Mouse (Mus musculus): ENCODE data around the gene Sox10.

Sox10 gene

DNA sequence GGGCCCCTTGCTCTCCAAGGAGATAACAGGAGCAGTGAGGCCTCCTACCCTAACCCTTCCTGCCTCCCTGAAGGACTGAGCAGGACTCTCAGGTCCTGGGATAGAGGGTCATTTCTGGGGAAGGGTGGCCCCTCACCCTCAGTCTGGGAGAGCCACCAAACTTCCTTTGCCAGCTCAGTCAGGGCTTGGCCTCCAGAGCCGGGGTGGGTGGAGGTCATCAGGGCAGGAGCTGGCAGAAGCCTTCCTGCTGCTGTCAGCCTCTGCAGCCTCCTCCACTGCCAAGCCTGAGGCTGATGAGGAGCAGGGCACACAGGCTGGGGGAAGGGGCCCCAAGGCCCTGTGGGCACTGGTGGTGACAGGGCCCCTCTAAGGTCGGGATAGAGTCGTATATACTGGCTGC, 9.5 kb downstream of the Sox10 start:
- no peak for DNase-seq (ENCODE audit: low spot score)

DNA sequence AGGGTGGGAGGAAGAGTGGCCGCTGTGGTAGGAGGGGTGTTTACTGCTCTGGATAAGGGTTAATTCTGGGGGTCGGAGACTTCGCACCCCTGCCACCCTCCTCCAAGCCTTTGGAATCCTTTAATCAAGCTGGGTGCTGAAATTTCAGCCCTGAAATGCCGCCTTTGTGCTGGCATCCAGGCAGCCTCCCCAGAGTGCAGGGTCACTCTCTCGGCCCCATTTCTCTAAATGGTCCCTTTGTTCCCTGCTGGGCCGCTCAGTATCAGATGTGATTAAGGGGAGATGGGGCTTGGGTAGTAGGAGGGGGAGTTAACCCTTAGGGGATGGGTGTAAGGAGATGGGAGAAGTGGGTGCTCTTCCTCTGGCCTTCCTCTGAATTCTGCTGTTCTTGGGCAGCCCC, 12.3 kb downstream of the Sox10 start:
- no peak for DNase-seq (ENCODE audit: low spot score)

DNA sequence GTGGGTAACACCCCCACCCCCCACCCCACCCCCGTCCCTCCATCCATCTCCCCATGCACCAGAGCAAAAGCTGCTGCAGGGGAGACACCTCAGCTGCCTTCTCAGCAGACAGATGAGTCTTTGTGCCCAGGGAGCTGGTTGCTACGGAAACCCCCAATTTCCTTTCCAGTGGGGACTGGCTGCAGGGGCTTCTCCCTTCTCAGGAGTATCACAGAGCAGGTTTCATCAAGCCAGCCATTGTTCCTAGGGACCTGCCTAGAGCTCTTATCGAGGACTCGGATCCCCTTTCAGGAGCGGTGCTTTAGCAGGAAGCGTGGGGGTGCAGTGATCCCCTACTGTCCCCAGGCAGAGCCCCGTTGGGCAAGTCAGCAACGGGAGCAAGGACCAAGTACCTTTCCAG, 13.2 kb downstream of the Sox10 start:
- DNase-seq (ENCODE audit: low spot score) = no peak

DNA sequence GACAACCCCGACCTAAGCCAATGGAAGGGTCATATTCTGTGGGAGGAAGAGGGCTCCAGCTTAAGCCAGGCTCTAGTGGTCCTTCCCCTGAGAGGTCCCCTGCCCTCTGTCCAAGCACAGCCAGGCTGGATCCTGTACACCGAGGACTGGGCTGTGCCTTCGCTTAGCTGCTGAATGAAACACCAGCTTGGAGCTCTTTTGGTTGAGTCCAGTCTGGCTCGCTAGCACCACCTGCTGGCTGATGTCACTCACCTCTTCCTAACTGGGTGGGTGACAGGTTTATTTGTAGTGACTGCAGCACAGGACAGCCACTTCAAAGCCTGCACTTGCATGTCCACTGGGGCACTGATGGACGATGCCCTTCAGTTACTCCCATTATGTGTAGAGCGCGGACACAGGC, 16.5 kb downstream of the Sox10 start:
- DNase-seq (ENCODE audit: low spot score) = peak; percentile 93

DNA sequence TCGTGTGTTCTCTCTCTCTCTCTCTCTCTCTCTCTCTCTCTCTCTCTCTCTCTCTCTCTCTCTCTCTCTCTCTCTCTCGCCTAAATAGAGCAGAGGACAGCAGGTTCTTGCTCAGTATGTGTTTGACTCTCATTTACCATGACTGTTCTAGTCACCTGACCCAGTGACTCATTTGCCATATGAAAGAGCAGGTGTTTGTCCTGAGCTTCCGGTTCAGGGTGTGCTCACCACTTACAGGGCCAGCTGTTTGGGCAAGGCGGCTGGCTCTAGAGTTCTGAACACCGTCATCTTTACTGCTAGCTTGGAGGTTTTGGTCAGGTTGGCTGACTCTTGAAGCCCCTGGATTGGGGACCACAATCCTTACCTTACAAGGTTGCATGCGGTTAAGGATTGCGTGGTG, 19.5 kb downstream of the Sox10 start:
- DNase-seq (ENCODE audit: low spot score) = no peak

DNA sequence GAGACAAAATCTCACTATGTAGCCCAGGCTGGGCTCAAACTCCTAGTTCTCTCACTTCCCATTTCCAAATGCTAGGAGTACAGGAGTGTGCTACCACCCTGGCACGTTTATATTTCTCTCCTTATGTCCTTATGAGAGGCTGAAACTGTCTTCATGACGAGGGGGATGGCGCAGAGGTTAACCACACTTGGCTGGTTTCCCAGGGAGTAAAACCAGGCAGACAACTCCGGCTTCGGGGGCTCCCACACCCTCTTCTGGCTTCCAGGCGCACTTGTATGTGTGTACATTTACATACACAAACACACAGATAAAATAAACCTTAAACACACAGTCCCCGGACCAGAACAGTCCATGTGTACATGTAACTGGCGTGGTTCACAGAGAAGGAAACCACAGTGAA, 21.0 kb downstream of the Sox10 start:
- DNase-seq (ENCODE audit: low spot score) = no peak

DNA sequence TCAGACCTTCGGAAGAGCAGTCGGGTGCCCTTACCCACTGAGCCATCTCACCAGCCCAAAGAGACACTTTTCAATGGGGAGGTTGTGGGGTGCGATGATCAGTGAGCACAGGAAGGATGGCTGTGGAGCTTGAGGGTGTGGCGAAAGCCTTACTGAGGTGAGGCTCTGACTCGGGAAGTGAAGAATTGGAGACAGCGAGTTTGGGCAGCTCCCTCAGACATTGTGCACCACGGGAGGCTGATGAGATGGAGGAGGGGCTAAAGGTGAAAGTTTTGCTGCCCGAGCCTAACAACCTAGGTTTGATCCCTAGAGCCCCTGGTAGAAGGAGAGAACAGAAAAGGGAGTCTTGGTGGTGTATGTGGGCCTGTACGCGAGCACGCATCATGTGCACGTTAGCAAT, 21.7 kb downstream of the Sox10 start:
- no peak for DNase-seq (ENCODE audit: low spot score)

DNA sequence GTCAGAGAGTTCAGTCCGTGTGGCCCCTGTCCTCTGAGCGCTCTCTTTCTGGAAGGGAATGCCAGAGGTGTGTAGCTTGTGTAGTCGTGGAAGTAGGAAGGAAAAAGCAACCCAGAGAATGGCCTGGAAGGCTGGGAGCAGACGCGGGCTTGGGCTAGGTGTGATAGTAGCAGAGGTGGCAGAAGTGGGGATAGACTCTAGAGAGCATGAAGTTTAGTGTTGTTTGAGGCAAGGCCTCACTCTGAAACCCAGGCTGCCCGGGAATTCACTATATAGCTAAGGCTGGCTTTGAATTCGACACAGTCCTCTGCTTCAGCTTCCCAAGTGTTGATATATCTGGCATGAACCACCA, 23.5 kb downstream of the Sox10 start:
- DNase-seq (ENCODE audit: low spot score) = no peak

DNA sequence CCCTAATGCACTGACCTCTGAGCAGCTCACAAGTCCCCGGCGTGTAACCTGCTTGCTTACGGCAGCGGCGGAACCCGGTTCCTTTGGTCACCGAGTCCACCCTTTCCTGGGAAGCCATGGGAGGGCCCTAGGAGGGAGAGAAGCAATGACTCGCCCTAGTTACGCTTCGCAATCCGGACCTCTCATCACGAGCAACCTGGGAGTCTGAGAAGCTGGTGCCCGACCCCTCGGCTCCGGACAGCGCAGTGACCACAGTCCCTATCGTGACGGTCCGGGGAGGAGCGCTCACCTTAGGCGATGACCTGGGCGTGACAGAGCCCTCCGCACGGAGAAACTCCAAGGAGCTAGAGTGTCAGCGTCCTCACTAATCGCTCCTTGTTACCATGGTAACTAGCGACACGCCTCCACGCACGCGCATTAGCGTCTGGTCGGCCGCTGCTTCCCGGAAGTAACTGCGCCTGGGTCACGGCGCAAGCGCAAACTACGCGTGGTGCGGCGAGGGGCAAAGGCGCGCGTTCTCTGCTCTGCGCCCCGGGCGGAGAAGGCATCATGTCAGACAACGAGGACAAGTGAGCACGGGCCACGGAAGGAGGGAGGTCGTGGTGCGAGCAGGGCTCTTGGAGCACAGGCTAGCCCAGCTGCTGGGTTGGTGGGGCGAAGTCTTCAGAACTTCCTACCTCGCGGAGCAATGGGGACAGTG, 24.0 kb downstream of the Sox10 start, which contains the start of the genes Polr2f and 1700088E04Rik:
Gene Polr2f (plus strand): TSS at position 144 of the 700 bp plus-strand sequence.
Gene 1700088E04Rik (minus strand): TSS at position 388 of the 700 bp plus-strand sequence.
- peak; percentile 99 for DNase-seq (ENCODE audit: low spot score)

DNA sequence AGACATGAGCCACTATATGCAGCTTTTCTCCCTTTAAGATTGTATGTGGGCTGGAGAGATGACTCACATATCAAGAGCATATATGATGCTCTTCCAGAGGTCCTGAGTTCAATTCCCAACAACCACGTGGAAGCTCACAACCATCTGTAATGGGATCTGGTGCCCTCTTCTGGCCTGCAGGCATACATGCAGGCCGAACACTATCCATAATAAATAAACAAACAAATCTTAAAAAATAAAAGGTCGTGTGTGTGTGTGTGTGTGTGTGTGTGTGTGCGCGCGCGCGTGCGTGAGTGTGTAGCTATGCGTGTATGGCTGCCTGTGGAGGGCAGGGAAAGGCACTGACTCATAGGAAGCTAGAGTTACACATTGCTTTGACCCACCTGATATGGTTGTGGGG, 25.4 kb downstream of the Sox10 start:
- DNase-seq (ENCODE audit: low spot score) = no peak

DNA sequence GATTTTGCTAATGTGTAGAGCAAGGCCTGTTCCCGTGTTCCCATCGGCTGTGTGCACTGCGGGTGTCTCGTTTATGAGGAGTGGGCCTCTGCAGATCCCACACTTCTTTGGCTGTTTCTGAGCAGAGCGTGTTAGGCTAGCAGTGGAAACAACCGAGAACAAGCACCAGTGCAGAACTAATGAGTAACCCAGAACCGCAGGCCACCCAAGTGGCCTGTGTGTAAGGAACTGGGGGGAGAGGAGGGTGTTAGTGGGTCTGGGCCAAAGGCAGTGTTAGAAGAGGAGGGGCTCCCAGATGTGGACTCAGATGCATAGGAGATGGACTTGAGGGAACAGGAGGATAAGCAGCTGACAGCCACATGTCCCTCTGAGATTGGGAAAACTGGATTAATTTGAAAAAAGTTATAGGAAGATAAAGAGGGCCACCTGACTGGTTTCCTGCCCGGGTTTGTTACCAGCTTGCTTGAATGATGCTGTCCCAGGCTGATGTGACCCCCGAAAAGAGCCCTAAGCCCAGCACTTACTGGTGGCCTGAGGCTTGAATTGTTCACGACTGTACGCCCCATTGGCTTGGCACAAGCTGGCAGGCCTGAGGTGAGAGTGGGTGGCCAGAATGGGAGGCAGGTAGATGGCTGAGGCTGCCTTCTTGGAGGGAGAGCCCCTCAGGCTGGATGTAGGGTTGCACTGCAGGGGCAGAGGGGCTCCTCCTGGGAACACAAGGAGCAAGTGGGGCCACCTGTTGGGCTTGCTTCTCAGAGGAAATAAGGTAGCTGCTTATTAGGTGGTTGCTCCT, 29.1 kb downstream of the Sox10 start:
- no peak for DNase-seq (ENCODE audit: low spot score)

DNA sequence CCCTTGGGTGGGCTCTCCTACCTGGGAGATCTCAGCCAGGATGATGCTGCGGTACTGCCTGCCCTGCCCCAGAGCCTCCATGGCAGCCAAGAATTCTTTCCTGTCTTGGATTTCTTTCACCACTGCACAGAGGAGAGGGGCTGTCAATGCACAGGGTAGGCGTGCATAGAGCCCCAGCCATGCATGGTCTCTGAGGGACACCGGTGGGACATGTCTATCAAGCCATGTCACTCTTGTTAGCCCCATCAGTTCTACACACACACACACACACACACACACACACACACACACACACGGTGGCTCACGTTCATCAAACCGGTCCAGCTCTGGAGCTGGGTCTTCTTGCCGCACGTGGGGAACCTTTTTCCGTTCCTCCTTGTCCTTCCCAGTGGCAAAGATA, 29.7 kb downstream of the Sox10 start:
- DNase-seq (ENCODE audit: low spot score) = no peak

DNA sequence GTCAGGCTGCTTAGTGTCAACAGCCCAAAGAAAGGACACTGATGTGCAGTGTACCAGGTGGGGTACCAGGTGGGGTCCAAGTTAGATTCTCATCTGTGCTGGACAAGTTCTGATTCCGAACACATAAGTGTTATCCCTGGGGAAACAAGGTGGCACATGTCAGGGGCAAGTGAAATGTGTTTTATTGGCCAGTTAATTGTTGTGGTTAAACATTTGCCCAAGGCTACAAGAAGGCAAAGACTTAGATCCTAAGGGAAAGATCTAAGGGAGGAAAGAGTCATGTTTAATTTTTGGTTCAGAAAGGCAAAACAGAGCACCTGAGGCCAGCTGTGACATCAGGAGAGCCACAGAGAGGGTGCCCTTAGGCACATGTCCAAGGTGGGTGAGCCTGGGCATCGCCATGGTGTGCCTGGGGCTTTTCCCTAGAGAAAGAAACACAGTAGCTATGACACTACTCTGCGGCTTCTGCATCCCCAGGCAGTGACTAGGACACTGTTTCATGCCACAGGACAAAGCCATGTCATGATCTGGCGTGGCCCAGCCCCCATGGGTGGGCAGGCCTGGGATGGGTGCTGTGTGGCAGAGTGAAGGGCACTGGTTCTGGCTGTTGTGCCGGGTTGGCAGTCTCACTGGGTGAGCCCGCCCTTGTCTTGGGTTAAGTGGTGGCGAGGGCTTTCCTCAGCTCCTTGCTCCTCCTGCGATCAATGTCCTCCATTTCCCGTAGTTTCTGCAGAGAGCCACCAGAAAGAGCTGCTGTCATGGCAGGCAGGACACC, 30.4 kb downstream of the Sox10 start:
- DNase-seq (ENCODE audit: low spot score) = no peak

DNA sequence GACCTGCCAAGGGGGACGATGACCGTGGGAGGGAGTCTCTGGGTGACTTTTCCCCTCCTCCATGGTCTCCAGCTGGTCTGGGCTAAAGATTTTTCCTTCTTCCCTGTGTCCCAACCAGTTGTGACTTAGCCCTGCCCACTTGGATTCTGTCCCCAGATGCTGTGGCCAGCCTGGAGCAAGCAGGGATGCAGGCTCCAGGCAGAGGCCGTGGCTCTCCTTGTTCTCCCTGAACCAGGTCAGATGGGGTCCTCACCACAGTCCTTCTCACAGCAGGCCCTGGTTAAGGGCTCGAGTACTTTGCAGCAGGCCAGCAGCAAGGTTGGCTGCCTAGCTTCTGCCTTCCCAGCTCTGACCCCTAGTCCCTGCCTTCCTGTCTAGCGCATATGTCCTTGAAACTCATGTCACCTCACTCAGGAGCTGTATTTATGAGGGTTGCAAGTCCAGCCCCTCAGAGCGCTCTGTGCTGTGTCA, 31.8 kb downstream of the Sox10 start:
- DNase-seq (ENCODE audit: low spot score) = no peak

DNA sequence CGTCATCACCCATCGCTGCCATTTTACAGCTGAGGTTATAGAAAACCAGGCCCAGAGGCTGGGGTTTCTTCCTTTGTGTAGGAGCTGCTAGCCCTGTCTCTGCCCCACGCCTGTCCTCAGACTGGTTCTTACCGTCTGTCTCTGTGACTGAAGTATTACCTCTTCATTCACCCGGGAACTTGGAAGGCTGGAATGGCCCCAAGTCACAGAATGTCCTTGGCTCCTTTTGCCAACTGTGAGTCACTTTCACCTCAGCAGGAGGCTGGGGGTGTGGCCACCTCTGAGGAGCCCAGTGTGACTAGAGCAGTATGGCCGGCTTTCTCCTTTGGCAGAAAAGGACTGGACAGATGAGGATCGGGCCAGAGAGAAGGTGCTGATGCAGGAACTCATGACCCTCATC, 33.6 kb downstream of the Sox10 start:
- DNase-seq (ENCODE audit: low spot score) = no peak

DNA sequence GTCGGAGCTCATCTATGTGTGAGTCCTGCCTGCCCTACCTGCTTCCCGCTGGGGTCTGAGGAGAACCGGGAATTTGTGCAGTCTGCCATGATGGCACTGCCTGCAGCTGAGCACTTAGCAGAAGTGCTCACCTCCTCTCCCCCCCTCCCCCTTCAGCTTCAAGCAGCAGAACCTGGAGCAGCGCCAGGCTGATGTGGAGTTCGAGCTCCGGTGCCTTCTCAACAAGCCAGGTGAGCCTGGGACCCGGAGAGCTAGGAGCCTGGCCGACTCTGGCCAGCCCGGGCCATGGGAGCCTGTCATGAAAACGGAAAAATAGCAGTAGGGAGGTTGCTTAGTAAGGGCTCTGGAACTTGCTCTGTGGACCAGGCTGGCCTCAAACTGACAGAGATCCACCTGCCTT, 34.3 kb downstream of the Sox10 start:
- DNase-seq (ENCODE audit: low spot score) = no peak

DNA sequence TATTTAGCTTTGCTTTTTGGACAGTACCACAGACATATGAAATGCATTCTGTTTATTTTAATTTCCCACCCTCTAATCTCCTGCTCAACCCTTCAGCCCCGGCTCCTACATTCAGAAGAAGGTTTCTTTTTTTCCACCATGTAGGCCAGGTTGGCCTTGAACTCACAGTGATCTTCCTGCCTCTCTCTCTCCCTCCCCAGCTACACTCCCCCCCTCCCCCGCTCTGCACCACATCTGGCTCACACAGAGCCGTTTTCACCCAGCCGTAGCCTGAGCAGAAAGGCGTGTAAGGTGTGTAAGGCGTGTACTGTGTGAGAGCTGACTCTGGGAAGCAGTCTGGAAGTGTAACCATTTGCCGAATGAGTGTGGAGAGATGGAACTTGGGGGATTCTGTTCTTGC, 35.7 kb downstream of the Sox10 start:
- DNase-seq (ENCODE audit: low spot score) = no peak

DNA sequence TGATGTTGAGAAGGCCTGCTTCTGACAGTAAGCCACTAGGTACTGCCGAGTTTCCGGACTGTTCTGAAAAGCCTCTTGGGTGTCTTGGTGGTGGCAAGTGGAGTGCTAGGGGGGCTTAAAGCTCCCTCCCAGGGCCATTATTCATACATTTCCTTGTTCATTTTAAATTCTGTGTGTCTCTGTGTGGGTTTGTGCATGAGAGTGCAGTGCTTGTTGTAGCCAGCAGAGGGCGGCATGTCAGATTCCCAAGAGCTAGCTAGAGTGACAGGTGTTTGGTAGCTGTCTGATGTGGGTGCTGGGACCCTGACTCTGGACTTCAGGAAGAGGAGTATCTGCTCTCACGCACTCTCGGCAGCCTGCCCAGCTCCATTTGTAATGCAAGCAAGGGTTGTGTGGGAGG, 36.8 kb downstream of the Sox10 start:
- no peak for DNase-seq (ENCODE audit: low spot score)

DNA sequence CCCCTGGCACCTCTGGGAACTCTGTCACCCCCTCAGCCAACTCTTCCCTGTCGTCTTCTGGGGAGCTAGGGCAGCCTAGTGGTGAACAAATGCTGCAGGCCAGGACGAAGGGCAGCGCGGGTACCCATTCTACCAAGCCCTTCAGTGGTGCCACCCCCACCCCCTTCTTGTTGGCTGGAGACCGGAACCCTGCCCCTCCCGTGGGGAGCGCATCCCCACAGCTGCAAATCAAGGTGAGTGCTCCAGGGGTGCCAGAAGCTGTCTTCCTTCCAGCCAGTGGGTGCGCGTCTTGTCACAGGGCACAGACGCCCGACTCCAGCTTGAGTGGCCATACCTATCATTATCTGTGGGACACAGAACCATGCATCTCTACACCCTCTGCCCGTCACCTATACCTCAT, 37.9 kb downstream of the Sox10 start:
- no peak for DNase-seq (ENCODE audit: low spot score)

DNA sequence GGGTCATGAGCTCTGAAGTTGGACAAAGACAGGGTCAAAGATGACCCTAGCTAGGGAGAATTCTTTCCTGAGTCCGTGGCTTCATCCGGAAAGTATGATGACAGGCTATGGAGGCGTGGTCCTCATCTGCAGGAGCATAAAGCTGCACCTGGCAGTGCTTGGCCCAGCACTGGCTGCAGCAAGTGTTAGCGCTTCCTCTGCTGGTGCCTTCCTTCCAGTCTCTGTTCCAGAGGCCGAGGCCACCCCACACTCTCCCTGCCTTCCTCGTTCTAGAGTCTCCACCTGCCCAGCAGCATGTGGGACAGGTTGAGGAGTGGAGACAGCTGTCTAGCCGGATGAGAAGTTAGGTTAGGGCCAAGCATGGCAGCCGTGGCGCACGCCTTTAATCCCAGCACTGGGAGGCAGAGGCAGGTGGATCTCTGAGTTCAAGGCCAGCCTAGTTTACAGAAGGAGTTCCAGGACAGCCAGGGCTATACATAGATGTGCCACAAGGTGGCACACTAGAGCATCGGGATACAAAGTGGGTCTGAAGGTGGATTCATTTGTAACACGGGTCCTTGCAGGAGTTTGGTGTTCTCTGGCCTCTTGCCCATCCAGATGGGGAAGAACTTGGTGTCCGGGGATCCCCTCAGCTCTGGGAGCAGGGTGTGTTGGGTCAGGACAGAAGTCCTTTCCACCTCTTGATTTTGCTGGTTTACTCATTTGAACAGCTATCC, 38.7 kb downstream of the Sox10 start:
- peak; percentile 76 for DNase-seq (ENCODE audit: low spot score)

DNA sequence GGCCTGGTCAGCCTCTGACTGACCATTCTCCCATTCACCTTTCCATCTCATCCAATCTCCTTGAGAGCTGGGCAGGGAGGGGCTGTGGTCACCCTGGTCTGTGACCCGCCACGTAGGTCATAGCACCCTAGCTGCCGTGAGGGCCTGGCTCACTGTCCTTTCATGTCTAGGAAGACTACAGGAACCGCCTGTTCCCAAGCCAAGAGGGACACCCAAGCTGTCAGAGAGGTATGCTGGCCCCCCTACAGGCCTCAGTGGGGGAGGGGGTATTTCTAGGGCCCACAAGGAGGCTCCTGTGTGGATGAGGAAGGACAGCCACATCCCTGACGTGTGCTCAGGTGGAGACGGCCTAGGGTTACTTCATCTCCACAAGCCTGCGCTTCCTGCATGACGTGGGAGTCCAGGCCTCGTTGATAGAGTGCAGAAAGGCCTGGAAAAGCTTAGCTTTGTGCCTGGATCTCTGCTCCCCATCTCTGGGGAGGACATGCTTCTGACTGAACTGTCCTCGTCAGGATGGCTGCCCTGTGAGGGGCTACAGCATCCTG, 40.6 kb downstream of the Sox10 start:
- no peak for DNase-seq (ENCODE audit: low spot score)

DNA sequence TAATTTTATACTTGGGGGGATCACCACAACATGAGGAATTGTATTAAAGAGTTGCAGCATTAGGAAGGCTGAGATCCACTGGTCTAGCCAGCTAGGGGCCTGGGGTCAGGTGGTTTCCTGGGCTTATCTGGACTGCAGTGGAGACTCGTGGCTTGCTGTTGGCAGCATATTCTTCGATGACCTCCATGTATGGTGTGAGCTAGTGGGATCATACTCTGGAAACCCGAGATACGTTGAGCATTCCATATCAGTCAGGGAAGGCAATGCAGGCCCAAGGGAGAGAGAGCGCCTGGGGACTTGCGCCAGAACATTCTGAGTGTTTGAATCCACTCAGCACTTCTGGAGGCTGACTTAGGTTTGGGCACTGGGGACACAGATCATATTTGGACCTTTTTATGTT, 41.3 kb downstream of the Sox10 start:
- no peak for DNase-seq (ENCODE audit: low spot score)
